Mouse (Mus musculus) CH12.LX (cell line): ENCODE results near the gene Trpc5.

ENCODE experiments used
- CHD2 ChIP-seq: IDR thresholded peaks from 2 replicates; pipeline ENCODE4 v1.6.1; 2011; ENCODE audit warnings: low read length, improper control_type of control experiment
- CTCF ChIP-seq, 2 experiments: IDR thresholded peaks in 1 of 2; conservative IDR thresholded peaks in 1 of 2; 2 replicates each; pipeline ENCODE4 v1.5.1; 2011 to 2012; ENCODE audit warnings: low read depth in 2 of 2, low read length in 2 of 2, improper control_type of control experiment in 1 of 2, inconsistent platforms in 1 of 2, mild to moderate bottlenecking in 1 of 2, moderate library complexity in 1 of 2
- EP300 ChIP-seq: IDR thresholded peaks from 2 replicates; pipeline ENCODE4 v1.6.1; 2011; ENCODE audit warnings: low read length, improper control_type of control experiment
- GABPA ChIP-seq: IDR thresholded peaks from 2 replicates; pipeline ENCODE4 v1.6.1; 2012; ENCODE audit warnings: low read depth, low read length, improper control_type of control experiment, inconsistent platforms; ENCODE audit not compliant: insufficient replicate concordance
- KAT2A ChIP-seq: IDR thresholded peaks from 2 replicates; pipeline ENCODE4 v1.6.1; 2012; ENCODE audit warnings: low read length, improper control_type of control experiment, inconsistent platforms; ENCODE audit not compliant: insufficient replicate concordance
- MAZ ChIP-seq: IDR thresholded peaks from 2 replicates; pipeline ENCODE4 v1.6.1; 2012; ENCODE audit warnings: low read depth, mild to moderate bottlenecking, inconsistent platforms, low read length, improper control_type of control experiment, moderate library complexity
- POLR2A ChIP-seq: IDR thresholded peaks from 2 replicates; pipeline ENCODE4 v1.6.1; 2011; ENCODE audit warnings: low read depth, mild to moderate bottlenecking, improper control_type of control experiment, low read length
- POLR2AphosphoS2 ChIP-seq: IDR thresholded peaks from 2 replicates; pipeline ENCODE4 v1.6.1; 2011; ENCODE audit warnings: low read depth, low read length, improper control_type of control experiment
- RAD21 ChIP-seq: IDR thresholded peaks from 2 replicates; pipeline ENCODE4 v1.6.1; 2011; ENCODE audit warnings: low read depth, mild to moderate bottlenecking, low read length, improper control_type of control experiment, moderate library complexity
- UBTF ChIP-seq: IDR thresholded peaks from 2 replicates; pipeline ENCODE4 v1.6.1; 2012; ENCODE audit warnings: low read depth, mild to moderate bottlenecking, inconsistent platforms, low read length, improper control_type of control experiment, moderate library complexity
- USF1 ChIP-seq: IDR thresholded peaks from 2 replicates; pipeline ENCODE4 v1.6.1; 2014; ENCODE audit warnings: low read depth, mild to moderate bottlenecking, inconsistent platforms, low read length, improper control_type of control experiment
- ZC3H11A ChIP-seq: IDR thresholded peaks from 2 replicates; pipeline ENCODE4 v1.6.1; 2012; ENCODE audit warnings: low read depth, mild to moderate bottlenecking, inconsistent platforms, low read length, improper control_type of control experiment
- ZKSCAN1 ChIP-seq: IDR thresholded peaks from 2 replicates; pipeline ENCODE4 v1.6.1; 2012; ENCODE audit warnings: low read depth, inconsistent platforms, low read length, improper control_type of control experiment, borderline replicate concordance
- ZMIZ1 ChIP-seq: IDR thresholded peaks from 2 replicates; pipeline ENCODE4 v1.6.1; 2012; ENCODE audit warnings: low read depth, mild to moderate bottlenecking, inconsistent platforms, low read length, improper control_type of control experiment

DNA sequence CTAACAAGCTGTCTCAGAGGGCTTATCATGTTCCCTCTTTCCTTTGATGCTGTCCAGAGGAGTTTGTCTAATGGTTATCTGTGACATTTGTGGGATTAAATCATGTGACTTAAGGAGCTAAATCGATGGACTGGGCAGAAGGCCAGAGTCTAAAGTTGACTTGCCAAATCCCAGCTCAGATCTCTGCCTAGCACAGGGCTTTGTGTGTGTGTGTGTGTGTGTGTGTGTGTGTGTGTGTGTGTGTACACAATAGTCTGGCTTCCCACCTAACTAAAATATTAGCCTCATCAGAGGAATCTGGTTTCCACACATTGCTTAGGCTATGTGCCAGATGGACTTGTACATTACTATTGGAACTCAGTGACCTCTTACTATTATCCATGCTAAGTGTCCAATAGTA, 151.5 kb downstream of the Trpc5 start:
- TF ChIP-seq CHD2 (no peak), POLR2AphosphoS2 (no peak), EP300 (no peak), UBTF (no peak), GABPA (no peak), KAT2A (no peak), POLR2A (no peak), CTCF (conservative IDR thresholded peaks at IDR 0.05 in 1 of 2, IDR thresholded peaks at IDR 0.05 in 1 of 2; ENCODE audit: low read depth in 2 of 2, low read length in 2 of 2) (no peak), MAZ (no peak), RAD21 (no peak), ZMIZ1 (no peak), ZC3H11A (no peak), ZKSCAN1 (no peak), USF1 (no peak)
